Mouse (Mus musculus) lung, postnatal 0 days (tissue): ENCODE data around the gene Lpcat1. TPM values are rescaled to one million over a fixed set of nuclear protein-coding genes. Genes with fewer than 3 reads are reported as not detected.

Experiments
- ATAC-seq: fragments of 200-750 bp; cut with Nextera tagmentation; 2 replicates; pipeline ENCODE4 v1.8.0; 2017; ENCODE audit warnings: moderate library complexity
- DNase-seq: peaks from one replicate; pipeline ENCODE4 v3.0.0-alpha.2; 2016; ENCODE audit warnings: low spot score
- H3K27ac ChIP-seq: fragments of 300-500 bp; sonication (generic); 2 replicates; pipeline ENCODE4 v1.5.1; 2014; ENCODE audit warnings: antibody characterized with exemption, mild to moderate bottlenecking, low read length, mixed read lengths
- H3K27me3 ChIP-seq: fragments of 300-500 bp; sonication (generic); replicated peaks from 2 replicates; pipeline ENCODE4 v1.6.1; 2014; ENCODE audit warnings: low read length, mixed read lengths; ENCODE audit not compliant: insufficient read depth
- H3K36me3 ChIP-seq: fragments of 300-500 bp; sonication (generic); 2 replicates; pipeline ENCODE4 v1.6.1; 2014; ENCODE audit warnings: low read length, mixed read lengths; ENCODE audit not compliant: insufficient read depth
- H3K4me1 ChIP-seq: fragments of 300-500 bp; sonication (generic); 2 replicates; pipeline ENCODE4 v1.6.1; 2014; ENCODE audit warnings: antibody characterized with exemption, low read depth, low read length, mixed read lengths; ENCODE audit not compliant: insufficient read depth
- H3K4me2 ChIP-seq: fragments of 300-500 bp; sonication (generic); replicated peaks from 2 replicates; pipeline ENCODE4 v1.6.1; 2014; ENCODE audit warnings: low read depth, mild to moderate bottlenecking, low read length, moderate library complexity, mixed read lengths
- H3K4me3 ChIP-seq: fragments of 300-500 bp; sonication (generic); 2 replicates; pipeline ENCODE4 v1.5.1; 2014; ENCODE audit warnings: low read depth, low read length
- H3K9ac ChIP-seq: fragments of 300-500 bp; sonication (generic); replicated peaks from 2 replicates; pipeline ENCODE4 v1.6.1; 2014; ENCODE audit warnings: low read depth, mild to moderate bottlenecking
- H3K9me3 ChIP-seq: fragments of 300-500 bp; sonication (generic); 2 replicates; pipeline ENCODE4 v1.6.1; 2016; ENCODE audit warnings: low read length, mixed read lengths
- CTCF ChIP-seq: IDR thresholded peaks from 2 replicates; pipeline ENCODE4 v1.5.1; 2016; ENCODE audit warnings: antibody characterized with exemption, mild to moderate bottlenecking
- EP300 ChIP-seq: IDR thresholded peaks from 2 replicates; pipeline ENCODE4 v1.6.1; 2016; ENCODE audit warnings: antibody characterized with exemption, mild to moderate bottlenecking, control low read depth
- WGBS: fragments of 180-500 bp; shearing (Covaris S2); extraction: QIAGEN DNeasy Blood & Tissue Kit; methylation state at CpG from one replicate; pipeline ENCODE4 v1.1.7; 2014; 5-methylcytosine and 5-hydroxymethylcytosine counted together
- polyA plus RNA-seq: library from polyadenylated mRNA; unstranded; fragments of >200 nt; fragmentation: Nextera tagmentation; extraction: Ambion mirVana; gene quantifications from 2 replicates; pipeline ENCODE4 v1.2.1, GENCODE M21; 2015

Gene Lpcat1
- polyA plus RNA-seq, 1 experiment from 2014 or later, result 368 TPM

GRCm38 (mm10) chr13:73468834-73469233, 1.8 kb downstream of the Lpcat1 start:
- WGBS, result 37% methylated on average over 3 of the region's 3 CpGs
- Histone ChIP-seq H3K4me2 (peak overlapping the region; percentile 86), H3K4me1 (peaks cover 15% of the 10 kb centered on the region; the same call in 1 of the 2 replicates), H3K9me3 (no peaks in the 10 kb centered on the region), H3K27me3 (no peaks in the 10 kb centered on the region), H3K27ac (peak overlapping the region; percentile 89), H3K9ac (peak overlapping the region; percentile 69), H3K36me3 (no peaks in the 10 kb centered on the region), H3K4me3 (peak overlapping the region; percentile 93)
- DNase-seq, result no peak
- TF ChIP-seq EP300 (no peak), CTCF (no peak)
- no peak for ATAC-seq

- Histone ChIP-seq H3K27ac (peak overlapping the region; percentile 89), H3K9ac (peak overlapping the region; percentile 69; the same call in 1 of the 2 replicates), H3K36me3 (no peaks in the 10 kb centered on the region), H3K9me3 (no peaks in the 10 kb centered on the region), H3K4me3 (peak overlapping the region; percentile 93), H3K27me3 (no peaks in the 10 kb centered on the region), H3K4me2 (peak overlapping the region; percentile 86), H3K4me1 (peaks cover 15% of the 10 kb centered on the region)
- DNase-seq, result peak; percentile 47
- 29% methylated on average over 9 of the region's 9 CpGs for WGBS
- no peak for TF ChIP-seq EP300
- TF ChIP-seq CTCF, result no peak
- ATAC-seq, result peak; percentile 2; the same call in 1 of the 2 replicates
These were observed 2.4 kb downstream of the Lpcat1 start for GRCm38 (mm10) chr13:73469257-73469967.

- peak overlapping the region; percentile 30; the same call in 1 of the 2 replicates for H3K4me2 ChIP-seq
- no peaks in the 10 kb centered on the region for H3K9me3 ChIP-seq
- TF ChIP-seq CTCF (peak; percentile 52), EP300 (no peak)
- 53% methylated on average over 3 of the region's 3 CpGs for WGBS
- no peak overlapping the region for H3K4me3 ChIP-seq
- no peaks in the 10 kb centered on the region for H3K27me3 ChIP-seq
- no peak overlapping the region for H3K9ac ChIP-seq
- H3K27ac ChIP-seq, result no peak overlapping the region
- H3K36me3 ChIP-seq, result no peaks in the 10 kb centered on the region
- H3K4me1 ChIP-seq, result peaks cover 15% of the 10 kb centered on the region
- ATAC-seq (no peak), DNase-seq (peak; percentile 46)
These were observed 5.5 kb downstream of the Lpcat1 start for GRCm38 (mm10) chr13:73472481-73472880.

- no peaks in the 10 kb centered on the region for H3K27me3 ChIP-seq
- DNase-seq, result no peak
These were observed 6.7 kb downstream of the Lpcat1 start for GRCm38 (mm10) chr13:73473746-73474145.

GRCm38 (mm10) chr13:73474163-73474562, 7.2 kb downstream of the Lpcat1 start:
- peak overlapping the region; percentile 14; the same call in 1 of the 2 replicates for H3K4me2 ChIP-seq
- DNase-seq (no peak), ATAC-seq (peak; percentile 5; the same call in 1 of the 2 replicates)
- no peaks in the 10 kb centered on the region for H3K27me3 ChIP-seq
- no peak overlapping the region for H3K4me3 ChIP-seq
- WGBS, result 66% methylated on average over 6 of the region's 6 CpGs
- no peak for TF ChIP-seq CTCF
- TF ChIP-seq EP300, result no peak
- no peaks in the 10 kb centered on the region for H3K9me3 ChIP-seq
- no peak overlapping the region for H3K27ac ChIP-seq
- no peaks in the 10 kb centered on the region for H3K36me3 ChIP-seq
- H3K9ac ChIP-seq, result no peak overlapping the region
- peaks cover 9% of the 10 kb centered on the region for H3K4me1 ChIP-seq

More at GRCm38 (mm10) chr13:73473746-73474145, 6.7 kb downstream of the Lpcat1 start:
- TF ChIP-seq CTCF (no peak), EP300 (no peak)
- Histone ChIP-seq H3K9me3 (no peaks in the 10 kb centered on the region), H3K27ac (no peak overlapping the region), H3K4me1 (peaks cover 10% of the 10 kb centered on the region), H3K9ac (no peak overlapping the region), H3K4me3 (no peak overlapping the region), H3K36me3 (no peaks in the 10 kb centered on the region), H3K4me2 (peak overlapping the region; percentile 14; the same call in 1 of the 2 replicates)
- ATAC-seq, result 0 out of 2 replicates have a peak, but pooled peaks have one; percentile 3
- WGBS, result 61% methylated on average over 2 of the region's 2 CpGs

GRCm38 (mm10) chr13:73475058-73475980, 8.3 kb downstream of the Lpcat1 start:
- TF ChIP-seq EP300 (no peak), CTCF (no peak)
- H3K4me3 ChIP-seq, result no peak overlapping the region
- H3K27ac ChIP-seq, result no peak overlapping the region
- H3K27me3 ChIP-seq, result no peaks in the 10 kb centered on the region
- H3K4me1 ChIP-seq, result peaks cover 3% of the 10 kb centered on the region
- H3K4me2 ChIP-seq, result no peak overlapping the region; the same call in 1 of the 2 replicates
- no peak for DNase-seq
- no peak overlapping the region for H3K9ac ChIP-seq
- WGBS, result 63% methylated on average over 12 of the region's 12 CpGs
- no peaks in the 10 kb centered on the region for H3K9me3 ChIP-seq
- no peaks in the 10 kb centered on the region for H3K36me3 ChIP-seq
- ATAC-seq, result no peak
